Mouse (Mus musculus): ENCODE results near the gene Smoc1. TPM values are rescaled to one million over a fixed set of nuclear protein-coding genes. Genes with fewer than 3 reads are reported as not detected.

Gene Smoc1
- polyA plus RNA-seq, 1 experiment from 2014 or later, result 14.7 TPM

DNA sequence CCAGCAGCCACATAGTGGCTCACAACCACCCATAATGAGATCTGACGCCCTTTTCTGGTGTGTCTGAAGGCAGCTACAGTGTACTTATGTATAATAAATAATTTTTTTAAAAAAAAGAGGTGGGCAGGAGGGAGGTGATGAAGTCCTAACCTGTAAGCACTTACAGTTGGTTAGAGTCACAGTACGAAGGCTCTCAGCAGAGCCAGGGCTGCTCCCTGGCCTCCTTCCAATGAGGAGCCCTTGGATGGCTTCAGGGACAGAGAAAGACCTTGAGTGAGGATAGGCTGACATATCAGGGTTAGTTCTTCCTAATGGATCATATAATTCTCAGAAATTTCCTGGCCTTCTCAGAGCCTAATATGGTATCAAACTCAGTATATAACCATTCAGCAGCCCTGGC is 134.7 kb downstream of the Smoc1 start:
- no peak overlapping the region for H3K9ac ChIP-seq
- 96% methylated on average over 2 of the region's 2 CpGs for WGBS
- no peaks in the 10 kb centered on the region for H3K9me3 ChIP-seq
- H3K4me2 ChIP-seq (replicated peaks), result no peak overlapping the region
- H3K27me3 ChIP-seq (replicated peaks), result 0 out of 2 replicates have a peak, but pooled peaks cover 12% of the 10 kb centered on the region
- H3K36me3 ChIP-seq, result no peaks in the 10 kb centered on the region
- H3K27ac ChIP-seq, result no peak overlapping the region
- no peak for ATAC-seq (ENCODE audit: low FRiP score, low read depth)
- H3K4me3 ChIP-seq, result no peak overlapping the region
- H3K4me1 ChIP-seq, result peaks cover 8% of the 10 kb centered on the region

DNA sequence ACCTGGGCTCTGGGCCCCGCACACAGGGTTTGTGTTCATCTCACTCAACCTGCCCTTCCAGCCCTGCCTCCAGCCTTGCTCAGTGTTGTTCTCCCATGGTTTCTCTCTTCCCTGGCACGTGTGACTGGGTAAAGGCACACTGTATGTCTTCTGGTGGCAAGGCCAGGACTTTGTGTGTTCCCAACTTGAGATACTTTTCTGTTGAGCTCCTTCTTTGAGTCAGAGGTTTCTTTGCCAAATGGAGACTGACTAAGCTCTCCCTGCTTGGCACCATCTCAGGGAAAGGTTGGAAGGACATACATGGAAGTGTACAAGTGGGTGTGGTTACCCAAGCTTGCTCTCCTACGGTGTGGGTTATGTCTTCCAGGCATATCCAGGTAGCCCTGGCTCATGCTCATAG is 136.5 kb downstream of the Smoc1 start:
- Histone ChIP-seq H3K27ac (no peak overlapping the region), H3K9me3 (no peaks in the 10 kb centered on the region), H3K36me3 (no peaks in the 10 kb centered on the region), H3K9ac (no peak overlapping the region), H3K27me3 (replicated peaks) (peaks cover 16% of the 10 kb centered on the region; the same call in 1 of the 2 replicates), H3K4me1 (peaks cover 20% of the 10 kb centered on the region), H3K4me3 (no peak overlapping the region), H3K4me2 (replicated peaks) (no peak overlapping the region)
- ATAC-seq (ENCODE audit: low FRiP score, low read depth), result no peak
- 92% methylated on average over 3 of the region's 3 CpGs for WGBS

DNA sequence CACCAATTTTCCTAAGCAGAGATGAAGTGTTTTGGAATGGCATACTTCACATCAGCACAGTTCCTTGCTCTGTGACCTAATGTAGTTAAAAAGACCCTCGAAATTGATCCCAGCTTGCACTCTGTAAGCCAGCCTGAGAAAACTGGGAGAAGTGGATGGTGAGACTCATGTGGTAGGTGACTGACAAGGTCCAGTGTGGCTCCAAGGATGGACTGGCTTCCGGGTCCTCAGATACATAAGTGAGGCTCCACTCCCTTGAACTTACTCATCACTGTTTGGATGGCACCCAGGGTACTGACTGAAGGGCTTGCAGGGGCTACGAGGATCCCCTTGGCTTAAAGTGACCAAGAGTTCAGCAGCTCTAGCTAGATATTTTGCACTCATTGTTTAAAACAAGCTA is 137.0 kb downstream of the Smoc1 start:
- no peaks in the 10 kb centered on the region for H3K36me3 ChIP-seq
- no peak overlapping the region for H3K9ac ChIP-seq
- no peak overlapping the region for H3K27ac ChIP-seq
- no peak overlapping the region for H3K4me2 ChIP-seq (replicated peaks)
- H3K4me1 ChIP-seq, result peaks cover 20% of the 10 kb centered on the region
- peaks cover 20% of the 10 kb centered on the region; the same call in 1 of the 2 replicates for H3K27me3 ChIP-seq (replicated peaks)
- H3K4me3 ChIP-seq, result no peak overlapping the region
- no peak for ATAC-seq (ENCODE audit: low FRiP score, low read depth)
- H3K9me3 ChIP-seq, result no peaks in the 10 kb centered on the region
- 92% methylated on average over 3 of the region's 3 CpGs for WGBS

DNA sequence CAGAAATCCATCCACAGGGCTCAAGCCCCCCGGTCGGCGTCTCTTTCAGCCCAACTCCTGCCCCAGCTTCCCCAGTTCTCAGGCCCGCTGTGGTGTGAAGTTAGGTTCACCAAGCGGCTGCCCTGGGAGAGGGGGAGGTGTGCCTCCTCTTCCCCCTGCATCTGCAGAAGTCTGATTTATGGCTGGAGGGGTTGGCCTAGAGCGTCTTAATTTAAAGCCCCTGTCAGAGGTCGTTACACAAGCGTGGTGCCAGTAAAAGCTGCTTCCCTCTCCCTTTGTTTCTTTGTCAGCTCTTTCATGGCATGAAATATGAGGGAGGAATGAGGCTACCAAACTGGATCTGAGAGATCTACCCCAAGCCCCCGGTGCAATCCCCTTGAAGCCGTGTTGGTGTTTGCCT is 139.5 kb downstream of the Smoc1 start:
- no peak overlapping the region for H3K27ac ChIP-seq
- H3K27me3 ChIP-seq (replicated peaks), result peaks cover 31% of the 10 kb centered on the region; the same call in 1 of the 2 replicates
- peak; percentile 91 for ATAC-seq (ENCODE audit: low FRiP score, low read depth)
- H3K4me3 ChIP-seq, result no peak overlapping the region
- 2% methylated on average over 10 of the region's 10 CpGs for WGBS
- no peaks in the 10 kb centered on the region for H3K9me3 ChIP-seq
- peak overlapping the region; percentile 33 for H3K4me2 ChIP-seq (replicated peaks)
- H3K36me3 ChIP-seq, result 0 out of 2 replicates have a peak, but pooled peaks cover 2% of the 10 kb centered on the region
- no peak overlapping the region for H3K9ac ChIP-seq
- peaks cover 20% of the 10 kb centered on the region for H3K4me1 ChIP-seq

DNA sequence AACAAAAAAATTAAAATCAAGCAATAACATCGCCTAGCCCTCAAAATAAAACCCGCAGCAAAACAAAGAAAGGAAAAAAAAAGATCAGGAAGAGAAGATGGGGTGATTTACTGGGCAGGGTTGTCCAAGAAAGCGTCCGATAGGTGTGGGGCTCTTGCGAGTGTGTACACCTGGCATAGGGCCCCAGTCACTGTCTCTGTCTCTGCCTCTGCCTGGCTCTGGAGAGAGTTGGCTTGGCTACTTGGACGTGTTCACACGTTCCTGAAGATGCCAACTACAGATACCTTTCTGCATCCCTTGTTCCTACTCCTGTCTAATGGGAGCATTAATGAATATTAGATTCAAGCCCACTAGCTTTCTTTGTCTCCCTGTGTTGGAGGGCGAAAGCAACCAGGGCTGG is 140.0 kb downstream of the Smoc1 start:
- 38% methylated on average over 8 of the region's 8 CpGs for WGBS
- Histone ChIP-seq H3K9ac (no peak overlapping the region), H3K9me3 (no peaks in the 10 kb centered on the region), H3K36me3 (0 out of 2 replicates have a peak, but pooled peaks cover 2% of the 10 kb centered on the region), H3K4me3 (no peak overlapping the region), H3K4me2 (replicated peaks) (0 out of 2 replicates have a peak overlapping the region, but pooled peaks have one; percentile 33), H3K27me3 (replicated peaks) (peaks cover 31% of the 10 kb centered on the region; the same call in 1 of the 2 replicates), H3K27ac (no peak overlapping the region), H3K4me1 (peaks cover 20% of the 10 kb centered on the region)
- ATAC-seq (ENCODE audit: low FRiP score, low read depth), result 0 out of 2 replicates have a peak, but pooled peaks have one; percentile 34

DNA sequence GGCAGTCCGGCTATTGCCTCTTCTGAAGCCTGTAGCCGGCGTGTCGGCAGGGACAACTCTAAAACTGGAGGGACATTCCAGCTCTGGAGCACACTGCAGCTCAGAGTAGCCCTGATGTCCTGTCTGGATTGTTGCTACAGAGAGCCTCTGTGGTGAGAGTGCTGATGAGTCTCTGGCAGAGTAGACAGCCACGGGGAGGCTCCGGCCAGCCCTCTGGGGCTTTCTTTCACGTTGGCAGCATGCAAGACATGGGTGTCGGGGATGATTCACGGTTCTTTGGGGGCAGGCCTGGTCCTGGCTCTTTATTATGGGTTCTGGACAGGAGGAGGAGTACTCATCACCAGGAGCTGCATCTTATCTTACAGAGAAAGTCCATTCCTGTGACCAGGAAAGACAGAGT is 140.5 kb downstream of the Smoc1 start:
- H3K4me2 ChIP-seq (replicated peaks), result 0 out of 2 replicates have a peak overlapping the region, but pooled peaks have one; percentile 33
- 0 out of 2 replicates have a peak, but pooled peaks cover 2% of the 10 kb centered on the region for H3K36me3 ChIP-seq
- H3K4me1 ChIP-seq, result peaks cover 20% of the 10 kb centered on the region
- H3K9me3 ChIP-seq, result no peaks in the 10 kb centered on the region
- 17% methylated on average over 9 of the region's 9 CpGs for WGBS
- H3K27ac ChIP-seq, result no peak overlapping the region
- H3K27me3 ChIP-seq (replicated peaks), result peaks cover 26% of the 10 kb centered on the region; the same call in 1 of the 2 replicates
- ATAC-seq (ENCODE audit: low FRiP score, low read depth), result no peak
- no peak overlapping the region for H3K9ac ChIP-seq
- no peak overlapping the region for H3K4me3 ChIP-seq

DNA sequence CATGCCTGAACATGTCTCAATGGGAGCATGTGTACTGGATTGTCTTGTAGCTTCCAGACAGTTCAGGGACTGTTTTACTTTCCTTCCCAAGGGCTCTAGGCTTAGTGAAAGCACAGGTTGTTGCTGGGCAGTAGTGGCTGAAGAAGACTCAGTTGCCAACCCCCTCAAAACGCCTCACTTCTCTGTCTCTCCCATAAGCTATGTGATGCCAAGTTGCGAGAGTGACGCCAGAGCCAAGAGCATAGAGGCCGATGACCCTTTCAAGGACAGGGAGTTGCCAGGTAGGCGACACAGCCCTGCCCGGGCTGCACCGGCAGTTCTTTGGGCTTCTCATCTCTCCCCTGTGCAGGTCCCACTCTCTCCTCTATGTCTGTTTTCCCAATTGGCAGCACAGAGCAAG is 141.4 kb downstream of the Smoc1 start:
- no peak overlapping the region for H3K4me2 ChIP-seq (replicated peaks)
- ATAC-seq (ENCODE audit: low FRiP score, low read depth), result no peak

DNA sequence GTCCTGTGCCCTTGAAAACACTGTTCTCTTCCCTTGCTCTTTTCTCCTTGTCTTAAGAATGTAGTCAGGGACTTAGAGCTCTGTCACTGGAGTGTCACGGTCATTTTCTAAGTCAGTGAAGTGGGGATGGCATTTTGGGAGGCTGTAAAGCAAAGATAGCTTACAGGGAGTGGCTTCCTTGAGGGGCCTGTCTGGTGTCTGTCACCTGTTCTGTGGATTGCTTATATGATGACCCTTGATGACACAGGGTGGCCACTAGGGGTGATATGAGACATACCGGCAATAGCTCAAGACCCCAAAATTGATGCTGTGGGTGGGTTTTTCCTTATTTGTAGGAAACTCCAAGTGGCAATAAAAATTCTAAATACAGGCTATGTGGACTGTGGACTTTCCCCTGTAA is 141.9 kb downstream of the Smoc1 start:
- Histone ChIP-seq H3K36me3 (0 out of 2 replicates have a peak, but pooled peaks cover 2% of the 10 kb centered on the region), H3K9ac (no peak overlapping the region), H3K4me2 (replicated peaks) (no peak overlapping the region), H3K4me3 (no peak overlapping the region), H3K9me3 (no peaks in the 10 kb centered on the region), H3K27me3 (replicated peaks) (peaks cover 20% of the 10 kb centered on the region; the same call in 1 of the 2 replicates), H3K4me1 (peaks cover 20% of the 10 kb centered on the region), H3K27ac (no peak overlapping the region)
- WGBS, result 77% methylated on average over 2 of the region's 2 CpGs
- no peak for ATAC-seq (ENCODE audit: low FRiP score, low read depth)

More for the DNA sequence above, 141.4 kb downstream of the Smoc1 start:
- no peak overlapping the region for H3K9ac ChIP-seq
- 93% methylated on average over 7 of the region's 7 CpGs for WGBS
- peaks cover 24% of the 10 kb centered on the region; the same call in 1 of the 2 replicates for H3K27me3 ChIP-seq (replicated peaks)
- 0 out of 2 replicates have a peak, but pooled peaks cover 2% of the 10 kb centered on the region for H3K36me3 ChIP-seq
- no peak overlapping the region for H3K27ac ChIP-seq
- no peak overlapping the region for H3K4me3 ChIP-seq
- H3K9me3 ChIP-seq, result no peaks in the 10 kb centered on the region
- peaks cover 20% of the 10 kb centered on the region for H3K4me1 ChIP-seq

DNA sequence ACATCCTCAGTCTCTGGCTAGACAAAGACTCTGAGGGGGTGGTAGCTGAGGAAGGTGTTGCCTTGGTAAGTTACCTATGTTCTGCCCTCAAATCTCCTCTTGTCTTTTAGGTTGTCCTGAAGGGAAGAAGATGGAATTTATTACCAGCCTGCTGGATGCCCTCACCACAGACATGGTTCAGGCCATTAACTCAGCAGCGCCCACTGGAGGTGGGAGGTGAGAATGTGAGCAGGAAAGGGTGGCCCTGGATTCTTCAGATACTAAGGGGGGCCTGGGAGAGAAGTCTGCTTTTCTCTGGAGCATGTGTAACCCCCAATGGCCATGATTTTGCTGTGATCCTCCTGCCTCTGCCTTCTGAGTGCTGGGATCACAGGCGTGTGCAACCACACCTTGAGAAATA is 143.5 kb downstream of the Smoc1 start:
- Histone ChIP-seq H3K27me3 (replicated peaks) (peaks cover 19% of the 10 kb centered on the region; the same call in 1 of the 2 replicates), H3K4me3 (no peak overlapping the region), H3K27ac (no peak overlapping the region), H3K9ac (no peak overlapping the region), H3K36me3 (0 out of 2 replicates have a peak, but pooled peaks cover 2% of the 10 kb centered on the region), H3K4me2 (replicated peaks) (no peak overlapping the region), H3K9me3 (no peaks in the 10 kb centered on the region), H3K4me1 (peaks cover 20% of the 10 kb centered on the region)
- WGBS, result 88% methylated on average over 2 of the region's 2 CpGs
- ATAC-seq (ENCODE audit: low FRiP score, low read depth), result no peak

DNA sequence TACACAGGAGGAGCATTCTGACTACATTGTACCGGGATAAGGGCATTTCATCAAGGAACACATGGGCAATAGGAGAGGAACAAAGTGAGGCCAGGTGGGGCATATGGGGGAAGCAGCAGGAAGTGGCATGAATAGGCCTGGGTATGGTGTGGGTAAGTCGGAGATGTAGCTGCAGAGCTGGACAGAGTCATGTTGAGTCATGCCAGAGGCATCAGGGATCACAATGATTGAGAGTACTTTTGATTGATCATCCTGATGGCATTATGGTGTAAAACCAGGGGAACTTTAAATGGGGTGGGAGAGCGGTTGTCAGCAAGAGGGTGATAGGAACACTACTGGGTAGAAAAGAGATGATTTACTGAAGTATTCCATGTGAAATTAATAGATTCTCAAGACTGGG is 146.4 kb downstream of the Smoc1 start:
- H3K27me3 ChIP-seq (replicated peaks), result peaks cover 16% of the 10 kb centered on the region; the same call in 1 of the 2 replicates
- no peak overlapping the region for H3K27ac ChIP-seq
- 81% methylated on average over 3 of the region's 3 CpGs for WGBS
- peaks cover 6% of the 10 kb centered on the region; the same call in 1 of the 2 replicates for H3K4me1 ChIP-seq
- no peak for ATAC-seq (ENCODE audit: low FRiP score, low read depth)
- H3K36me3 ChIP-seq, result 0 out of 2 replicates have a peak, but pooled peaks cover 2% of the 10 kb centered on the region
- no peak overlapping the region for H3K4me2 ChIP-seq (replicated peaks)
- H3K9ac ChIP-seq, result no peak overlapping the region
- no peak overlapping the region for H3K4me3 ChIP-seq
- H3K9me3 ChIP-seq, result no peaks in the 10 kb centered on the region

DNA sequence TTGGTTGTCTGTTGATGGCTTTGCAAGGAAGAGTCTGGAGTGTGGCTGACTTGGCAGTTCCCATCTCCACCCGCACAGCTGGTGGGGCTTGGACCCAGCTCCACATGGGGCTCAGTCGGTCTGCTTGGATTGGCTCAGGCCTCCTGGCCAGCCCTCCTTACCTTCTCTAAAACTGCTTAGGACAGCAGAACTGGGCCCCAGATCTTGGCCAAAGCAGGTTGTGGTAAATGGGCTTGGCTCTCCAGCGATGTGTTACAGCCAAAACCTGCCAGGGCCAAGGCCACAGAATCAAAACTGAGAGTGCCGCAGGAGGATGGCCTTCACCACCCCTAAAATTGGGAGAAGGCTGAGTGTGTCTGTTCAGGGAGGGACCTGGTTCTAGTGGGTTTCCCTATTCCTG is 147.3 kb downstream of the Smoc1 start:
- no peak for ATAC-seq (ENCODE audit: low FRiP score, low read depth)
- WGBS, result 95% methylated on average over 4 of the region's 4 CpGs
- peaks cover 11% of the 10 kb centered on the region; the same call in 1 of the 2 replicates for H3K27me3 ChIP-seq (replicated peaks)

DNA sequence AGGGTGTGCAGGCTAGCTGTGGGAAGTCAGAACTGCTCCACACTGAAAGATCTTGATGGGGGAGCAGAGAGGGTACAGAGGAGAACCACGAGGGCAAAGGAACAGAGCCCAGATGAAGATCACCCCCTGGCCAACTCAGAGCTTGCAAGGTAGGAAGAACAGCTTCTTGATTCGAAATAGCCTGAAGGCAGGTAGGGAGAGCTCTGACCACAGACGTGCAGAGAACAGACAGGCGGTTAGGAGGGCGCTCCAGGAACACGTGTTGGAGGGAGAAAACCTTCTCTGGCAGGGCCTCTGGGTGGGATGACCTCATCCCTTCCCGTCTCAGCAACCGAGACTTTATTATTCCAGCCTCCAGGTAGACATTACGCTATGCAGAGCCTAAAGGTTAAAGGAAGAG is 148.6 kb downstream of the Smoc1 start:
- peaks cover 2% of the 10 kb centered on the region; the same call in 1 of the 2 replicates for H3K36me3 ChIP-seq
- WGBS, result 68% methylated on average over 9 of the region's 9 CpGs
- no peaks in the 10 kb centered on the region for H3K9me3 ChIP-seq
- H3K27ac ChIP-seq, result no peak overlapping the region
- peaks cover 6% of the 10 kb centered on the region; the same call in 1 of the 2 replicates for H3K4me1 ChIP-seq
- H3K9ac ChIP-seq, result no peak overlapping the region
- ATAC-seq (ENCODE audit: low FRiP score, low read depth), result no peak
- no peak overlapping the region for H3K4me3 ChIP-seq
- no peaks in the 10 kb centered on the region for H3K27me3 ChIP-seq (replicated peaks)
- H3K4me2 ChIP-seq (replicated peaks), result no peak overlapping the region

More for the DNA sequence above, 147.3 kb downstream of the Smoc1 start:
- no peak overlapping the region for H3K4me2 ChIP-seq (replicated peaks)
- no peaks in the 10 kb centered on the region for H3K9me3 ChIP-seq
- no peak overlapping the region for H3K27ac ChIP-seq
- no peak overlapping the region for H3K4me3 ChIP-seq
- 0 out of 2 replicates have a peak, but pooled peaks cover 2% of the 10 kb centered on the region for H3K36me3 ChIP-seq
- no peak overlapping the region for H3K9ac ChIP-seq
- peaks cover 6% of the 10 kb centered on the region; the same call in 1 of the 2 replicates for H3K4me1 ChIP-seq

DNA sequence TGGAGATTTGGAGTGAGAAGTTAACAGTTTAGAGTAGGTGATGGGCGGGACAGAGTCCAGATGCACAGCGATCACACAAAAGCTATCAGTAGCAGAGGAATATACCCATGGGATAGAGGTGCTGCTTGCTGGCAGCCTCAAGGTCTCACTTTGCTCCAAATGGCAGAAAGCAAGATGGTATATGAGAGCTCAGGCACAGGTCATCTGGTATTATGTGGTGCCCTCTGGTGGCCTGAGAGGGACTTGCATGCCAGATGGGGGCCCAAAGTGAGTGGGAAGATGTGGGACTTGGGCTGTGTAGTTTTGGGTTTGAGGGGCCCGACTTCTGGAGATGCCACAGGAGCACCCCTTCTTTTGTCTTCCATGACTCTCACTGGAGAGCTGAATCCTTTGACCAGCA is 155.5 kb downstream of the Smoc1 start:
- no peak overlapping the region for H3K4me3 ChIP-seq
- no peak for ATAC-seq (ENCODE audit: low FRiP score, low read depth)
- no peak overlapping the region for H3K4me2 ChIP-seq (replicated peaks)
- H3K27me3 ChIP-seq (replicated peaks), result no peaks in the 10 kb centered on the region
- H3K9me3 ChIP-seq, result no peaks in the 10 kb centered on the region
- no peaks in the 10 kb centered on the region for H3K4me1 ChIP-seq
- H3K27ac ChIP-seq, result no peak overlapping the region
- no peak overlapping the region for H3K9ac ChIP-seq
- 58% methylated on average over 3 of the region's 3 CpGs for WGBS
- H3K36me3 ChIP-seq, result no peaks in the 10 kb centered on the region; the same call in none of the 2 replicates
